Mouse (Mus musculus) brain, embryonic 14.5 days (tissue): ENCODE results near the gene Coro6.

Source experiments
- CTCF ChIP-seq: fragments of 200-500 bp; IDR thresholded peaks from 2 replicates; pipeline ENCODE4 v1.5.1; 2012; ENCODE audit warnings: inconsistent platforms, mild to moderate bottlenecking, moderate library complexity, borderline replicate concordance; ENCODE audit not compliant: insufficient read depth, insufficient read length; ENCODE audit errors: extremely low read depth
- POLR2A ChIP-seq: fragments of 200-500 bp; IDR thresholded peaks from 2 replicates; pipeline ENCODE4 v1.6.1; 2012; ENCODE audit warnings: mild to moderate bottlenecking, inconsistent platforms, borderline replicate concordance; ENCODE audit not compliant: poor library complexity, insufficient read depth, insufficient read length, severe bottlenecking; ENCODE audit errors: extremely low read depth

DNA sequence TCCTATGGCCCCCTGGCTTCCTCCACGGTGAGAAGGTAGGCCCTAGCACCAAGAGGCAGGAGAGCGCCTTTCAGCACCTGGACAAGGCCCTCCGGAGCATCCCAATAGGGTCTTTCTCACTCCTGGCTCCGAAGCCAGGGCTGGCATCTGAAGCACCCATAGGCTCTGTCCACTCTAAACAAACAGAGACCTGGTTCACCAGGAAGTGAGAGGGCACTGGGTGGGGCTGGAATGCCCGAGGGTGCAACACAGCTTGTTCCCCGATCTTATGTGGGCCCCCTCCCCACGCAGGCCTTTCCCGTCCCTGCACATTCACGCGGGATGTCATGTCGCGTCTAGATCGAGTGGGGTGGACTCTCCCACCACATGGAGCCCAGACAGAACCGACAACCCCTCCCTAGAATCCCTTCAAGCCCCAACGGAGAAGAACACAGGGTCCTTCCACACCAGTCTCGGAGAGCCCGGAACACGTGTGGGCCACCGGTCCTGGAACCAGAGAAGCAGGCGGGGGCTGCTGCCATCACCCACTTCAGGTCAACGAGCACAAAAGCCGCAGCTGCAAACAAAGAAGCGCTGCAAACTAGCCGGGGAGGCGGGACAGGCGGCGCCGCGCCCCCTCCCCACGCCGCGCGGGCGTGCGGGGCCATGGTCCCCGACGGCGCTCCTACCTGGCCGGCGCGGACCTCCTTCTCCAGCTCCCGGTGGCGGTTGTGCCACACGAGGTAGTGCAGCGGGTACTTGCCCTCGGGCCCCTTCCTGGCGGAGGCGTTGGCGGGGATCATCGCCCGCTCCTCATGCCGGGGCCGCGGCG, 26.8 kb downstream of the Coro6 start:
- no peak for TF ChIP-seq CTCF
- no peak for TF ChIP-seq POLR2A
